Mouse (Mus musculus) forebrain, embryonic 11.5 days (tissue): ENCODE data around the gene Gm42906. TPM values are rescaled to one million over a fixed set of nuclear protein-coding genes. Genes with fewer than 3 reads are reported as not detected.

ENCODE experiments used
- ATAC-seq: fragments of 200-750 bp; cut with Nextera tagmentation; replicated peaks from 2 replicates; pipeline ENCODE4 v1.8.0; 2017; ENCODE audit warnings: moderate TSS enrichment; ENCODE audit not compliant: low FRiP score
- DNase-seq: peaks from one replicate; pipeline ENCODE4 v3.0.0-alpha.2; 2017; ENCODE audit warnings: low spot score
- H3K27ac ChIP-seq: fragments of 300-500 bp; sonication (generic); 2 replicates; pipeline ENCODE4 v1.5.1; 2014; ENCODE audit warnings: low read depth, low read length
- H3K27me3 ChIP-seq: fragments of 300-500 bp; sonication (generic); 2 replicates; pipeline ENCODE4 v1.6.1; 2014; ENCODE audit warnings: mild to moderate bottlenecking, low read length, mixed read lengths; ENCODE audit not compliant: control insufficient read depth, insufficient read depth
- H3K36me3 ChIP-seq: fragments of 300-500 bp; sonication (generic); 2 replicates; pipeline ENCODE4 v1.6.1; 2014; ENCODE audit warnings: mild to moderate bottlenecking, low read length, moderate library complexity, mixed read lengths; ENCODE audit not compliant: control insufficient read depth, insufficient read depth
- H3K4me1 ChIP-seq: fragments of 300-500 bp; sonication (generic); replicated peaks from 2 replicates; pipeline ENCODE4 v1.6.1; 2014; ENCODE audit warnings: low read length, mixed read lengths; ENCODE audit not compliant: control insufficient read depth, insufficient read depth
- H3K4me2 ChIP-seq: fragments of 300-500 bp; sonication (generic); 2 replicates; pipeline ENCODE4 v1.6.1; 2014; ENCODE audit warnings: low read depth, mild to moderate bottlenecking, low read length, moderate library complexity, mixed read lengths; ENCODE audit not compliant: severe bottlenecking
- H3K4me3 ChIP-seq: fragments of 300-500 bp; sonication (generic); 2 replicates; pipeline ENCODE4 v1.5.1; 2014; ENCODE audit warnings: low read depth, low read length
- H3K9ac ChIP-seq: fragments of 300-500 bp; sonication (generic); 2 replicates; pipeline ENCODE4 v1.6.1; 2014; ENCODE audit warnings: low read length
- H3K9me3 ChIP-seq: fragments of 300-500 bp; sonication (generic); 2 replicates; pipeline ENCODE4 v1.6.1; 2016; ENCODE audit warnings: low read length, mixed read lengths; ENCODE audit not compliant: control insufficient read depth
- WGBS: fragments of 180-500 bp; shearing (Covaris S2); extraction: QIAGEN DNeasy Blood & Tissue Kit; methylation state at CpG from one replicate; pipeline ENCODE4 v1.1.7; 2014; 5-methylcytosine and 5-hydroxymethylcytosine counted together
- polyA plus RNA-seq: library from polyadenylated mRNA; unstranded; fragments of >200 nt; fragmentation: Nextera tagmentation; extraction: Ambion mirVana; gene quantifications from 2 replicates; pipeline ENCODE4 v1.2.1, GENCODE M21; 2014

Gene Gm42906
- polyA plus RNA-seq, 1 experiment from 2014 or later: not detected

- DNase-seq (no peak), ATAC-seq (no peak)
- 94% methylated on average over 5 of the region's 5 CpGs for WGBS
- H3K27me3 ChIP-seq: no peaks in the 10 kb centered on the region
- H3K9ac ChIP-seq: no peak overlapping the region
- no peak overlapping the region for H3K27ac ChIP-seq
- no peaks in the 10 kb centered on the region for H3K9me3 ChIP-seq
- no peaks in the 10 kb centered on the region for H3K4me1 ChIP-seq
- no peak overlapping the region for H3K4me3 ChIP-seq
- no peaks in the 10 kb centered on the region for H3K36me3 ChIP-seq
- H3K4me2 ChIP-seq: no peak overlapping the region
These were observed 157.1 kb downstream of the Gm42906 start for GRCm38 (mm10) chr5:151270815-151271214.

- Histone ChIP-seq H3K9me3 (no peaks in the 10 kb centered on the region), H3K4me1 (no peaks in the 10 kb centered on the region), H3K27ac (no peak overlapping the region), H3K27me3 (no peaks in the 10 kb centered on the region), H3K36me3 (no peaks in the 10 kb centered on the region), H3K4me2 (no peak overlapping the region), H3K9ac (no peak overlapping the region), H3K4me3 (no peak overlapping the region)
- no peak for ATAC-seq
- DNase-seq: no peak
- 85% methylated on average over 14 of the region's 14 CpGs for WGBS
These were observed 160.9 kb downstream of the Gm42906 start for GRCm38 (mm10) chr5:151266896-151267634.

- no peak overlapping the region for H3K9ac ChIP-seq
- no peaks in the 10 kb centered on the region for H3K36me3 ChIP-seq
- no peaks in the 10 kb centered on the region for H3K27me3 ChIP-seq
- 88% methylated on average over 2 of the region's 2 CpGs for WGBS
- no peak overlapping the region for H3K27ac ChIP-seq
- DNase-seq (no peak), ATAC-seq (no peak)
- no peaks in the 10 kb centered on the region for H3K9me3 ChIP-seq
- no peak overlapping the region for H3K4me2 ChIP-seq
- no peak overlapping the region for H3K4me3 ChIP-seq
- H3K4me1 ChIP-seq: no peaks in the 10 kb centered on the region
These were observed 166.4 kb downstream of the Gm42906 start for GRCm38 (mm10) chr5:151261558-151261957.

GRCm38 (mm10) chr5:151252213-151252612 lies 175.8 kb downstream of the Gm42906 start:
- H3K9ac ChIP-seq: no peak overlapping the region
- 58% methylated on average over 8 of the region's 8 CpGs for WGBS
- H3K9me3 ChIP-seq: no peaks in the 10 kb centered on the region
- H3K36me3 ChIP-seq: no peaks in the 10 kb centered on the region
- no peak overlapping the region for H3K27ac ChIP-seq
- no peak overlapping the region for H3K4me2 ChIP-seq
- no peaks in the 10 kb centered on the region for H3K4me1 ChIP-seq
- no peak overlapping the region for H3K4me3 ChIP-seq
- H3K27me3 ChIP-seq: no peaks in the 10 kb centered on the region
- no peak for DNase-seq
- ATAC-seq: peak; percentile 24; the same call in 1 of the 2 replicates

- Histone ChIP-seq H3K4me1 (no peaks in the 10 kb centered on the region), H3K4me3 (no peak overlapping the region), H3K9ac (no peak overlapping the region), H3K9me3 (no peaks in the 10 kb centered on the region), H3K27me3 (no peaks in the 10 kb centered on the region), H3K4me2 (no peak overlapping the region), H3K27ac (no peak overlapping the region), H3K36me3 (no peaks in the 10 kb centered on the region)
- WGBS: 93% methylated on average over 8 of the region's 8 CpGs
- ATAC-seq (no peak), DNase-seq (no peak)
These were observed 176.3 kb downstream of the Gm42906 start for GRCm38 (mm10) chr5:151251656-151252055.

GRCm38 (mm10) chr5:151248671-151249620 lies 179.0 kb downstream of the Gm42906 start:
- WGBS: 71% methylated on average over 10 of the region's 10 CpGs
- no peak for ATAC-seq
- no peak overlapping the region for H3K27ac ChIP-seq
- H3K9ac ChIP-seq: no peak overlapping the region
- no peaks in the 10 kb centered on the region for H3K4me1 ChIP-seq
- H3K36me3 ChIP-seq: no peaks in the 10 kb centered on the region
- H3K4me3 ChIP-seq: no peak overlapping the region
- H3K9me3 ChIP-seq: no peaks in the 10 kb centered on the region
- no peaks in the 10 kb centered on the region for H3K27me3 ChIP-seq
- no peak overlapping the region for H3K4me2 ChIP-seq
- no peak for DNase-seq

GRCm38 (mm10) chr5:151248084-151248483 lies 179.9 kb downstream of the Gm42906 start:
- Histone ChIP-seq H3K9me3 (no peaks in the 10 kb centered on the region), H3K27me3 (no peaks in the 10 kb centered on the region), H3K4me2 (no peak overlapping the region), H3K36me3 (no peaks in the 10 kb centered on the region), H3K9ac (no peak overlapping the region), H3K4me3 (no peak overlapping the region), H3K4me1 (no peaks in the 10 kb centered on the region), H3K27ac (no peak overlapping the region)
- DNase-seq (no peak), ATAC-seq (no peak)
- 62% methylated on average over 2 of the region's 2 CpGs for WGBS

GRCm38 (mm10) chr5:151247115-151247875 lies 180.7 kb downstream of the Gm42906 start:
- DNase-seq (no peak), ATAC-seq (no peak)
- Histone ChIP-seq H3K9ac (no peak overlapping the region), H3K27ac (peak overlapping the region; percentile 41; the same call in 1 of the 2 replicates), H3K4me2 (no peak overlapping the region), H3K9me3 (no peaks in the 10 kb centered on the region), H3K4me1 (no peaks in the 10 kb centered on the region), H3K27me3 (no peaks in the 10 kb centered on the region), H3K36me3 (no peaks in the 10 kb centered on the region), H3K4me3 (no peak overlapping the region)
- WGBS: 71% methylated on average over 11 of the region's 11 CpGs
